Mouse (Mus musculus) CH12.LX (cell line): Measurements from ENCODE around the gene Adgrg6. TPM values are rescaled to one million over a fixed set of nuclear protein-coding genes. Genes with fewer than 3 reads are reported as not detected.

Experiments used
- DNase-seq: peaks from one replicate; pipeline ENCODE4 v3.0.0-alpha.2; 2013; ENCODE audit errors: extremely low read depth
- H3K27ac ChIP-seq: 2 replicates; pipeline ENCODE4 v1.5.1; 2012; ENCODE audit warnings: low read depth, mild to moderate bottlenecking, control low read depth, moderate library complexity; ENCODE audit not compliant: insufficient read depth
- H3K27me3 ChIP-seq: replicated peaks from 2 replicates; pipeline ENCODE3; 2012; ENCODE audit warnings: inconsistent platforms
- H3K36me3 ChIP-seq, 2 experiments: replicated peaks in 1 of 2; 2 replicates each; pipeline versions ENCODE3 to v1.6.1; 2012; ENCODE audit warnings: inconsistent platforms in 1 of 2, low read length in 1 of 2, mild to moderate bottlenecking in 1 of 2, mixed read lengths in 1 of 2, moderate library complexity in 1 of 2; ENCODE audit not compliant: control insufficient read depth in 1 of 2, insufficient read depth in 1 of 2
- H3K4me1 ChIP-seq, 2 experiments: 2 replicates each; pipeline ENCODE4 v1.6.1; 2012; ENCODE audit warnings: inconsistent platforms in 1 of 2, moderate library complexity in 1 of 2; ENCODE audit not compliant: insufficient read depth in 2 of 2, control insufficient read depth in 1 of 2
- H3K4me2 ChIP-seq: 2 replicates; pipeline ENCODE4 v1.6.1; 2012; ENCODE audit warnings: low read depth, mild to moderate bottlenecking, control low read depth; ENCODE audit not compliant: poor library complexity, insufficient read depth, severe bottlenecking
- H3K4me3 ChIP-seq, 3 experiments: fragments of 150-350 bp in 1 of 3; sonication (generic) in 1 of 3; replicated peaks in 1 of 3; 2 replicates each; pipeline versions ENCODE3 to v1.5.1; 2011 to 2012; ENCODE audit warnings: low read depth in 2 of 3, low read length in 2 of 3, mild to moderate bottlenecking in 2 of 3, moderate library complexity in 2 of 3, control low read depth in 1 of 3, improper control_type of control experiment in 1 of 3, inconsistent platforms in 1 of 3, mixed read lengths in 1 of 3; ENCODE audit not compliant: poor library complexity in 1 of 3
- H3K79me2 ChIP-seq: replicated peaks from 2 replicates; pipeline ENCODE4 v1.6.1; 2012; ENCODE audit warnings: mild to moderate bottlenecking, moderate library complexity; ENCODE audit not compliant: control insufficient read depth, poor library complexity, insufficient read depth, severe bottlenecking; ENCODE audit errors: extremely low read depth
- H3K9ac ChIP-seq: 2 replicates; pipeline ENCODE4 v1.6.1; 2012; ENCODE audit warnings: low read depth, mild to moderate bottlenecking, control low read depth, moderate library complexity; ENCODE audit not compliant: insufficient read depth
- H3K9me3 ChIP-seq: replicated peaks from 2 replicates; pipeline ENCODE3; 2012; ENCODE audit warnings: low read length, inconsistent platforms, mixed read lengths
- CHD1 ChIP-seq: IDR thresholded peaks from 2 replicates; pipeline ENCODE4 v1.6.1; 2012; ENCODE audit warnings: low read depth, low read length, improper control_type of control experiment, inconsistent platforms
- CHD2 ChIP-seq: IDR thresholded peaks from 2 replicates; pipeline ENCODE4 v1.6.1; 2011; ENCODE audit warnings: low read length, improper control_type of control experiment
- JUN ChIP-seq: IDR thresholded peaks from 2 replicates; pipeline ENCODE4 v1.6.1; 2011; ENCODE audit warnings: low read depth, mild to moderate bottlenecking, low read length, improper control_type of control experiment, moderate library complexity; ENCODE audit not compliant: insufficient read depth
- MXI1 ChIP-seq: IDR thresholded peaks from 2 replicates; pipeline ENCODE4 v1.6.1; 2011; ENCODE audit warnings: mild to moderate bottlenecking, low read depth, low read length, improper control_type of control experiment
- PAX5 ChIP-seq: IDR thresholded peaks from 2 replicates; pipeline ENCODE4 v1.6.1; 2012; ENCODE audit warnings: low read length, inconsistent platforms, mixed read lengths
- POLR2A ChIP-seq: IDR thresholded peaks from 2 replicates; pipeline ENCODE4 v1.6.1; 2011; ENCODE audit warnings: low read depth, mild to moderate bottlenecking, improper control_type of control experiment, low read length
- RCOR1 ChIP-seq: conservative IDR thresholded peaks from 2 replicates; pipeline ENCODE4 v1.6.1; 2012; ENCODE audit warnings: low read depth, mild to moderate bottlenecking, inconsistent platforms, low read length, improper control_type of control experiment
- SIN3A ChIP-seq: IDR thresholded peaks from 2 replicates; pipeline ENCODE4 v1.6.1; 2012; ENCODE audit warnings: low read length, improper control_type of control experiment, inconsistent platforms
- SMC3 ChIP-seq: IDR thresholded peaks from 2 replicates; pipeline ENCODE4 v1.6.1; 2011; ENCODE audit warnings: low read depth, low read length, improper control_type of control experiment
- dilution Hi-C: fragments of 300-500 bp; cut with MboI; formaldehyde crosslinking; loops from 2 replicates; pipeline ENCODE4 v1.14.3; 2020; ENCODE audit warnings: low sequenced_read_pairs; ENCODE audit not compliant: extremely low pct_unique_long_range_greater_than_20kb, extremely low pct_ligation_motif_present
- in situ Hi-C: fragments of 300-500 bp; cut with MboI; formaldehyde crosslinking; loops from 3 replicates; pipeline ENCODE4 v1.14.3; 2019; ENCODE audit warnings: low sequenced_read_pairs, low pct_ligation_motif_present, low pct_unique_long_range_greater_than_20kb, mixed read lengths
- polyA plus RNA-seq: library from polyadenylated mRNA; unstranded; fragments of >175 nt; gene quantifications from 2 replicates; pipeline ENCODE4 v1.2.1, GENCODE M21; 2012; ENCODE audit warnings: low read depth; ENCODE audit not compliant: insufficient read length
- total RNA-seq, 2 experiments: library from RNA; depleted of rRNA; stranded (reverse); fragments of 300-350 nt in 1 of 2; fragments of >200 nt in 1 of 2; gene quantifications; 2 replicates each; pipeline ENCODE4 v1.2.3; 2012 to 2014

The Adgrg6 gene
- total and polyA plus RNA-seq, 3 experiments, result not detected

DNA sequence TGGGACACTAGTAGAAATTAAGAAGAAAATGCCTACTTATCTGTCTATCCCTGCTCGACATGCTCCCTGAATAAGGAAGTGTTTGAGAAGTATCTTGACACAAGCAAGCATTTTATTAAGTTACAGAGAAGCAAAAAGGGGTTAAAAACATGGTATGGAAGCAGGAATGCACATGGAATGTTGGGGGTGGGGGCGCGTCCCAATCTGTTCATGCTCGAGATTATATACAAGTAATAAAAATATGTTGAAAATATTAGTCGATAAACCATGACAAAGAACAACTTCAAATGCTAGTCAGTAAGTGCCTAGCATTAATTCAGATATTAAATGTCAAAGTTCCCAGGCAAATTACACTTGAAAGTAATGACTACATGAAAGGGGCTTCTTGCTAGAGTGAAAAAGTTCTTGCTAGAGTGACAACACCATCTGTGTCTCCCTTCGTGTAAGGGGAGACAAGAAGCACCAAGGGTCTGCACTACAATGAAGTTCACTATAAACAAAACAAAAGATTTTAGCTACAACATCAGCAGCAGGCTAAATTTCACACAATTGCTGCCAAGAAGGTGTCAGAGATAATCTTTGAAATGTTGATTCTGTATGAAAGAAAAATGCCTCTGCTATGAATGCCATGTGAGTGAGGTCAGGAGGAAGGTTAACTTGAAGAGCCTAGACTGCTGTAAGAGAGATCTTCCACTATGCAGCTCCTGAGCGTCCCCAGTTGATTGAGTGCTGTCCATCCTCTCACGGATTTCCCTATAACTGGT, 24.4 kb downstream of the Adgrg6 start:
- Histone ChIP-seq H3K27me3 (no peaks in the 10 kb centered on the region), H3K9me3 (no peaks in the 10 kb centered on the region), H3K79me2 (no peaks in the 10 kb centered on the region), H3K27ac (no peak overlapping the region), H3K36me3 (no peaks in the 10 kb centered on the region), H3K9ac (no peak overlapping the region), H3K4me1 (peaks cover 0 to 13% of the 10 kb centered on the region in 2 experiments; a peak in 2 of 4 replicates), H3K4me2 (no peak overlapping the region)
- in situ Hi-C loops (no loop called here), dilution Hi-C loops (no loop called here)
- no peak for TF ChIP-seq MXI1
- TF ChIP-seq SIN3A, result no peak
- TF ChIP-seq CHD2, result no peak
- no peak for TF ChIP-seq PAX5
- no peak for TF ChIP-seq RCOR1
- no peak for TF ChIP-seq SMC3
- TF ChIP-seq, all 38 proteins: peak for 0
- H3K4me3 ChIP-seq, result no peak overlapping the region
- DNase-seq, result no peak

DNA sequence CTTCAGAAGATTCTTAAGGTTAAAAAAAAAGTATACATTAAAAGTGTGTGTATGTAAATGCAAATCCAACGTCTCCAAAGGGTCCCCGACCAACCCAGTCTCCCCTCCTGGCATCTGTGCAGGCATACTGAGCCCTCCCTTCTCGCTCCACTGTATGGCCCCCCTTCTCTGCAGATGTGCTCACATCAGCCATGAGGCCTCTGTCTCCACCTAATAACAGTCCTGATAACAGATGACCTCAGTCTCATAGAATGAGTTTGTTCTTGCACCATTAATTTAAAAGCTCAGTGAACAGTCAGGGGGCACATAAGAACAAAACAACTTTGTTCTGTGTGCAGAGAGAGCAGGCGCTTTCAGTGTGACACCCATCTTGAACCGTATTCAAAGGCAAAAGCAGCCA, 27.6 kb downstream of the Adgrg6 start:
- no peak overlapping the region for H3K27ac ChIP-seq
- H3K4me1 ChIP-seq, result peaks cover 0 to 13% of the 10 kb centered on the region in 2 experiments; a peak in 2 of 4 replicates
- H3K9ac ChIP-seq, result no peak overlapping the region
- in situ Hi-C loops, result no loop called here
- no peaks in the 10 kb centered on the region for H3K36me3 ChIP-seq
- no peak overlapping the region for H3K4me3 ChIP-seq
- peak; percentile 18 for DNase-seq
- H3K9me3 ChIP-seq, result no peaks in the 10 kb centered on the region
- no peak overlapping the region for H3K4me2 ChIP-seq
- no peak for TF ChIP-seq POLR2A
- dilution Hi-C loops, result no loop called here
- no peaks in the 10 kb centered on the region for H3K27me3 ChIP-seq
- no peaks in the 10 kb centered on the region for H3K79me2 ChIP-seq

DNA sequence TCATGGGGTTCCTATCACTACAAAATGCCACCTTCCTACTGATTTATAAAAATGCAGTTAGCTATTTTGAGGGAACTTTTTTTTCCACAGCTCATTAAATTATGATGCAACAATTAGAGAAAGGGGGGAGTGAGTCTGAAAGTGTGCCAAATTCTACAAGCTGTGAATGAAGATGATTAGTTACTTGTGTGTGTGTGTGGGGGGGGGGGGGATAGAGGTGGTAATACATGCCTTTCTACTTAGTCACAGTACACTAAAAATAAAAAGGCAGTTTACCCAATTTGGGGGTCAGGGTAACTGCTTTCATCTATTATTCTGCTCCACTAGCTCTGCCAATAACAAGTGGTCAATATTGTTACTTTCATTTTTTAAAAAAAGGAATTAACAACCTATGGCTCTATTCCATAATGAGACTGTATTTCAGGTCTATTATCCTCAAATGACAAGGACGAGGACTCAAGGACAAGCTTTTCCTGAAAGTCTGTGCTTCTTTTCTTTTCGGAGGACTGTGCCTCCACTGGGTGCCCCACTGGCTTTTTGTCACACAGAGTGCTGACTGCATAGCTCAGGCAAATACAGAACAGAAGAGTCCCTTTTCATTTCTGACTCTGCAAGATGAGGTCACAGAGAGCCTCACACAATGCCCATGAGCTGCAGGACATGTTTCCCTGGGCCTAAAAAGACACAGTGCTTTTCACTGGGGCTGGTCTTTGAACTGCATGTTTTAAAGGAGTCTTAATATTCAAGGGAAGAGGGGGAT, 33.4 kb downstream of the Adgrg6 start:
- TF ChIP-seq JUN (no peak), CHD1 (no peak)
- TF ChIP-seq, all 38 proteins: peak for 0
- Histone ChIP-seq H3K4me1 (peaks cover 2 to 6% of the 10 kb centered on the region in 2 experiments; a peak in 3 of 4 replicates), H3K4me2 (no peak overlapping the region), H3K9me3 (no peaks in the 10 kb centered on the region), H3K27ac (no peak overlapping the region), H3K36me3 (no peaks in the 10 kb centered on the region), H3K27me3 (no peaks in the 10 kb centered on the region), H3K79me2 (no peaks in the 10 kb centered on the region), H3K4me3 (no peak overlapping the region), H3K9ac (no peak overlapping the region)
- in situ Hi-C loops, result no loop called here
- dilution Hi-C loops, result no loop called here
- no peak for DNase-seq
